Mouse (Mus musculus) midbrain, embryonic 10.5 days (tissue): Measurements from ENCODE around the gene Pcsk2. TPM values are rescaled to one million over a fixed set of nuclear protein-coding genes. Genes with fewer than 3 reads are reported as not detected.
A peak's percentile ranks its signal among the peaks of the same experiment; 100 is the strongest.

Experiments
- DNase-seq: peaks from one replicate; pipeline ENCODE4 v3.0.0-alpha.2; 2017; ENCODE audit warnings: low spot score
- H3K27ac ChIP-seq: fragments of 300-500 bp; sonication (generic); replicated peaks from 2 replicates; pipeline ENCODE4 v1.5.1; 2016; ENCODE audit warnings: mild to moderate bottlenecking
- H3K27me3 ChIP-seq: fragments of 300-500 bp; sonication (generic); 2 replicates; pipeline ENCODE4 v1.6.1; 2016; ENCODE audit warnings: low read depth, mild to moderate bottlenecking; ENCODE audit not compliant: poor library complexity, severe bottlenecking
- H3K36me3 ChIP-seq: fragments of 300-500 bp; sonication (generic); 2 replicates; pipeline ENCODE4 v1.6.1; 2016; ENCODE audit warnings: mild to moderate bottlenecking, moderate library complexity
- H3K4me1 ChIP-seq: fragments of 300-500 bp; sonication (generic); 2 replicates; pipeline ENCODE4 v1.6.1; 2016
- H3K4me3 ChIP-seq: fragments of 300-500 bp; sonication (generic); 2 replicates; pipeline ENCODE4 v1.5.1; 2016; ENCODE audit warnings: mild to moderate bottlenecking, moderate library complexity
- H3K9me3 ChIP-seq: fragments of 300-500 bp; sonication (generic); replicated peaks from 2 replicates; pipeline ENCODE4 v1.6.1; 2016; ENCODE audit warnings: mild to moderate bottlenecking
- WGBS: fragments of 180-500 bp; shearing (Covaris S2); methylation state at CpG from one replicate; pipeline ENCODE4 v1.1.7; 2016; 5-methylcytosine and 5-hydroxymethylcytosine counted together
- polyA plus RNA-seq: library from polyadenylated mRNA; unstranded; fragments of >200 nt; fragmentation: Nextera tagmentation; extraction: Ambion mirVana; gene quantifications from 2 replicates; pipeline ENCODE4 v1.2.1, GENCODE M21; 2016

Pcsk2 gene
- polyA plus RNA-seq, 1 experiment from 2014 or later = 2.9 TPM

- H3K36me3 ChIP-seq = no peaks in the 10 kb centered on the region
These were observed 306.6 kb downstream of the Pcsk2 start for GRCm38 (mm10) chr2:143852295-143853275.

GRCm38 (mm10) chr2:143853447-143853846 is 307.5 kb downstream of the Pcsk2 start:
- WGBS = 87% methylated on average over 4 of the region's 4 CpGs
- no peak overlapping the region for H3K4me3 ChIP-seq
- H3K27ac ChIP-seq = no peak overlapping the region
- no peaks in the 10 kb centered on the region for H3K36me3 ChIP-seq
- peaks cover 8% of the 10 kb centered on the region; the same call in 1 of the 2 replicates for H3K4me1 ChIP-seq
- no peak for DNase-seq
- H3K27me3 ChIP-seq = peaks cover 8% of the 10 kb centered on the region; the same call in 1 of the 2 replicates
- no peaks in the 10 kb centered on the region for H3K9me3 ChIP-seq

More at GRCm38 (mm10) chr2:143852295-143853275, 306.6 kb downstream of the Pcsk2 start:
- WGBS = 78% methylated on average over 18 of the region's 18 CpGs
- Histone ChIP-seq H3K9me3 (no peaks in the 10 kb centered on the region), H3K27me3 (0 out of 2 replicates have a peak, but pooled peaks cover 4% of the 10 kb centered on the region), H3K4me3 (no peak overlapping the region), H3K4me1 (peaks cover 8% of the 10 kb centered on the region; the same call in 1 of the 2 replicates), H3K27ac (no peak overlapping the region)
- no peak for DNase-seq

DNA sequence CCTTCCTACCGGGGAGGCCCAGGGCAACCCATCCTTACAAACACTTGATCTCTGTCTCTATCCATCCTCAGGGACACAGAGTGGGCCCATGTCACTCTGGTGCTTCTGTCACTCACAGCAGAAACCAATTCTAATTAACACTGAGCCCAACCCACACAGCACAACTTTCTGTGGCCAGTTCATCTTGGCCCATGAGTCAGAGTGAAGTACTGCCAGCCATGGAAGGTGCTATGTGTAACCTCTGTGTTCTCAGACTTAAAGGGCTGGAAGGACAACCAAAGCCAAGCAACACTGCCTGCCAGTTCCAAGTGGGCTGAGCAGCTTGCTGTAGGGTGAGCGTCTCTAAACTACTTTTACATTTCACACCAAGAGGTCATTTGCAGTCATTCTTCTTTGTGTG is 313.2 kb downstream of the Pcsk2 start:
- no peak overlapping the region for H3K4me3 ChIP-seq
- WGBS = 89% methylated on average over 2 of the region's 2 CpGs
- peaks cover 44% of the 10 kb centered on the region for H3K27me3 ChIP-seq
- H3K27ac ChIP-seq = no peak overlapping the region
- no peaks in the 10 kb centered on the region for H3K36me3 ChIP-seq
- H3K9me3 ChIP-seq = no peaks in the 10 kb centered on the region
- H3K4me1 ChIP-seq = peaks cover 23% of the 10 kb centered on the region
- DNase-seq = no peak

GRCm38 (mm10) chr2:143862484-143863231 is 316.7 kb downstream of the Pcsk2 start, which contains the start of gene Bfsp1:
Gene Bfsp1, minus strand, starts transcription at chr2:143863173.
- peak within 1 kb of the TSS; percentile 93 for H3K27ac ChIP-seq
- no peaks in the 10 kb centered on the region for H3K9me3 ChIP-seq
- H3K4me1 ChIP-seq = peaks cover 37% of the 10 kb centered on the region
- peak within 1 kb of the TSS; percentile 54 for H3K4me3 ChIP-seq
- DNase-seq = peak; percentile 93
- H3K36me3 ChIP-seq = no peaks in the 10 kb centered on the region
- H3K27me3 ChIP-seq = peaks cover 61% of the 10 kb centered on the region
- 3% methylated on average over 86 of the region's 86 CpGs for WGBS

GRCm38 (mm10) chr2:143864600-143864999 is 318.6 kb downstream of the Pcsk2 start:
- Histone ChIP-seq H3K4me1 (peaks cover 37% of the 10 kb centered on the region), H3K27ac (no peak overlapping the region), H3K36me3 (no peaks in the 10 kb centered on the region), H3K9me3 (no peaks in the 10 kb centered on the region), H3K27me3 (peaks cover 55% of the 10 kb centered on the region), H3K4me3 (no peak overlapping the region)
- 81% methylated on average over 8 of the region's 8 CpGs for WGBS
- DNase-seq = no peak
